Mouse (Mus musculus) hematopoietic multipotent progenitor cell, adult 10-12 weeks (in vitro differentiated cells): ENCODE data around the gene Peg12. TPM values are rescaled to one million over a fixed set of nuclear protein-coding genes. Genes with fewer than 3 reads are reported as not detected.

Experiments used
- polyA plus RNA-seq: library from polyadenylated mRNA; stranded (reverse); fragments of >175 nt; gene quantifications from 2 replicates; pipeline ENCODE4 v1.2.3, GENCODE M21; 2012; ENCODE audit warnings: low replicate concordance

Peg12 gene
- polyA plus RNA-seq = 1.3 and 1.4 TPM in 2 replicates

DNA sequence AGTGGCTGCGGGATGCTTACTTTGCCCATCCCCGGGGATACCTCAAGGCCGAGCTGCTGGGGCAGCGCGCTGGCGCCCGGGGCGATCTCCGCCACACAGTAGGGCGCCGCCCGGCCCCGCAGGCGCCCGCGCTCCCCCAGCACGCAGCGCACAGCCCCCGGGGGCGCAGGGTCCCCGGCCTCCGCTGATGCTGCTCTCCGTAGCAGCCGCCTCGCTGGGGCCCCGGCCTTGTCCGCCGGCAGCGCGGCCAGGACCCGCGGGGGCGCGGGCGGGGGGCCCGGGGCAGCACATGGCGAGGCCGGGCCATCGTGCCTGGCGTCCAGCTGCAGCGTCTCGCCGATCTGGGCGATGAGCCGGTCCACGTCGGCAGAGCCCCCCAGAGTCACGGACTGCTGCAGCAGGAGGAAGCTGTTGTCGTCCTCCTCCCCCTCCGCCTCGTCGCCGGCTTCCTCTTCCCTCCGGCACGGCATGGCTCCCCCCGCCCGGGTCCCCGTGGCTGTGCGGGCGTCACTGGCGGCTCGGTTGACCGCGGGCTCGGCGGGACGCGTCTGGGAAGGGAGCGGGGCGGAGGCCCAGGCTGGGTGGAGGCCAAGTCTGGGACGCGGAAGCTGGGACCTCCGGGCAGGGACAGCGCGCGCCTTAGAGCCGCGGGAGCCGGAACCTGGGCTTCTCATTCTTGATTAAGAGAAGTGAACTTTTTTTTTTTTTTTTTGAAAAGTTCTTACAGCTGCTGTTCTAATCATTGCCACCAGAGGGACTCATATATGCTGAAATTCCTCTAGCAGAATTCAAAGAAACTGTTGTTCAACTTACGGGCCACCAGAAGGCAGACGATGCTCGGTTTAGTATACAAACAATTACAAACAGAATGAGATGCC is at the start of gene Peg12:
Peg12 (minus strand) TSS at position 633 of the 878 bp plus-strand sequence.

DNA sequence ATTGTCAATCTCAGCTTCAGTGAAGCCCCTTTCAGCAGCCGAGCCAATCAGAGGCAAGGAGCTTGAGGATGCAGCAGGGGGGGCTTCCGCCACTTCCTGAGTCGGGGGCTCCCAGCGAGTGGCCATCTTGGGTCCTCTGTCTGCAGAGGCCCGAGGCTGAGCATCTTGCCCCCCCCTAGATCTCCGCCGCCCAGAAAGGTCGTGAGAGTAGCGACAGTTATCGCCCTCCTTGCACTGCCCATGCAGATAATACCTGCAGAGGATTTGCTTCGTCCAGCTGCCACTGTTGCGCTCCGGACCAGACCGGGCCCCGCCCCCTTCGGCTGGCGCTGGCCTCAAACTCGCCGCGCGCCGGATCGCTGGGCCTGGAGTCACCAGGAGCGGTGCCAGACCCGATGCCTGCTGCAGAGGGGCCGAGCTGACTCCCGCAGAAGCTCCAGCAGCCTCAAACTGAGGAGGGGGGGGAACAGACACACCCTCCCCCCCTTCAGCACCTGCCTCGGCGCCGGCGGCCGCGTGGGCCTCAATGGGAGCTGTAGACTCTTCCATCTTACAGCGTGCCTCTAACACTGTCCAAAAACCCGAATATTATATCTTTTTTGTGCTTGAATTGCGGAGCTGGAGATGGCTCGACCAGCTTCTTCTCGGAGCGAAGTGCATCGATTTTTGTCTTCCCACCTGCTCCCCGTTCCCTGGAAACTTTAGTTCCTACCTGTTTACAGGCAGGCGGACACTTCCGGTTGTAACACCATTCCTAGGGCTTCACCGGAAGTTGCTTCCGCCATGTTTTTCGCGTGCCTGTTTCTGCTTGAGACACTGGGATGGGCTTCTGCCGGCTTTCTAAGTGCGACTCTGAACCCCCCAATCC is 44.6 kb downstream of the Peg12 start, which contains the start of gene Mkrn3:
Mkrn3 (minus strand) TSS at position 647 of the 868 bp plus-strand sequence.

Other genes with a start within 250 kb of the Peg12 start
- gene Ndn, start 117.9 kb downstream of the Peg12 start, polyA plus RNA-seq = 0.05 and 0.46 TPM in 2 replicates
- not detected in 2 replicates for gene Magel2, start 87.5 kb downstream of the Peg12 start, polyA plus RNA-seq
- 0.18 TPM in 1 of 2 replicates, not detected in the other for gene Mkrn3, start 44.4 kb downstream of the Peg12 start, polyA plus RNA-seq